Mouse (Mus musculus) adrenal gland, postnatal 4 days (tissue): ENCODE results near the gene Hspb2. TPM values are rescaled to one million over a fixed set of nuclear protein-coding genes. Genes with fewer than 3 reads are reported as not detected.

Source experiments
- DNase-seq, 2 experiments: peaks; one replicate each; pipeline ENCODE4 v3.0.0; 2021 to 2022; ENCODE audit warnings: low spot score in 2 of 2, mixed read lengths in 2 of 2
- long read RNA-seq, 2 experiments: library from polyadenylated mRNA; stranded (forward); transcript quantifications; one replicate each; pipeline ENCODE4 v2.0.0; 2021
- total RNA-seq, 2 experiments: library from RNA; stranded (reverse); gene quantifications; 2 replicates each; pipeline ENCODE4 v1.2.3; 2021

Hspb2 gene
- 1 to 10 TPM; 4.8 to 7.6 TPM for total RNA-seq
- long read RNA-seq, experiment 1, transcript Hspb2-201 (2 exons, 773 nt) = major isoform, 5 of 8 reads
- long read RNA-seq, experiment 1, partial matches to known transcripts = 0 of 8 reads
- long read RNA-seq, experiment 1, other reads (novel, unspliced or antisense) = 1 of 8 reads
- long read RNA-seq, experiment 2, partial matches to known transcripts = 0 of 4 reads
- long read RNA-seq, experiment 2, other reads (novel, unspliced or antisense) = 1 of 4 reads

GRCm38 (mm10) chr9:50752054-50752602 lies at the start of gene Hspb2:
Hspb2 (minus strand) TSS chr9:50752354.
- DNase-seq = no peak

- DNase-seq = no peak
Observed at GRCm38 (mm10) chr9:50800985-50801384, 48.8 kb upstream of the Hspb2 start.

GRCm38 (mm10) chr9:50798368-50798767 lies 46.2 kb upstream of the Hspb2 start:
- no peak for DNase-seq

- DNase-seq = no peak
Observed at GRCm38 (mm10) chr9:50797641-50798040, 45.5 kb upstream of the Hspb2 start.

- no peak for DNase-seq
Observed at GRCm38 (mm10) chr9:50796776-50797175, 44.6 kb upstream of the Hspb2 start.

GRCm38 (mm10) chr9:50795266-50795665 lies 43.1 kb upstream of the Hspb2 start:
- no peak for DNase-seq

GRCm38 (mm10) chr9:50782155-50782554 lies 30.0 kb upstream of the Hspb2 start:
- DNase-seq = no peak

- no peak for DNase-seq
Observed at GRCm38 (mm10) chr9:50776162-50776760, 24.1 kb upstream of the Hspb2 start.

GRCm38 (mm10) chr9:50775662-50776126 lies 23.5 kb upstream of the Hspb2 start:
- no peak for DNase-seq

GRCm38 (mm10) chr9:50774991-50775612 lies 22.9 kb upstream of the Hspb2 start, which contains the start of the genes Alg9 and 1110032A03Rik:
Alg9 (plus strand) TSS chr9:50775019.
1110032A03Rik (minus strand) TSS chr9:50775520.
- DNase-seq = peak; percentile 75 to 83

- no peak for DNase-seq
Observed at GRCm38 (mm10) chr9:50774026-50774462, 21.9 kb upstream of the Hspb2 start.

GRCm38 (mm10) chr9:50770011-50770410 lies 17.9 kb upstream of the Hspb2 start:
- DNase-seq = no peak

- peak; percentile 84 to 95 for DNase-seq
Observed at GRCm38 (mm10) chr9:50768107-50769002, 16.2 kb upstream of the Hspb2 start, which contains the start of gene Fdxacb1. Fdxacb1 (plus strand) TSS chr9:50768236.

- no peak for DNase-seq
Observed at GRCm38 (mm10) chr9:50767531-50768106, 15.5 kb upstream of the Hspb2 start.

- DNase-seq = no peak
Observed at GRCm38 (mm10) chr9:50763331-50763730, 11.2 kb upstream of the Hspb2 start.

GRCm38 (mm10) chr9:50761520-50762243 lies 9.5 kb upstream of the Hspb2 start:
- DNase-seq = no peak

- DNase-seq = no peak
Observed at GRCm38 (mm10) chr9:50756711-50757110, 4.6 kb upstream of the Hspb2 start.

- DNase-seq = no peak
Observed at GRCm38 (mm10) chr9:50753947-50754346, 1.8 kb upstream of the Hspb2 start.

- no peak for DNase-seq
Observed at GRCm38 (mm10) chr9:50752784-50753615, 846 bp upstream of the Hspb2 start.
